Comparison of ENCODE assay signal across 8 mouse cellular contexts in the genomic region with DNA sequence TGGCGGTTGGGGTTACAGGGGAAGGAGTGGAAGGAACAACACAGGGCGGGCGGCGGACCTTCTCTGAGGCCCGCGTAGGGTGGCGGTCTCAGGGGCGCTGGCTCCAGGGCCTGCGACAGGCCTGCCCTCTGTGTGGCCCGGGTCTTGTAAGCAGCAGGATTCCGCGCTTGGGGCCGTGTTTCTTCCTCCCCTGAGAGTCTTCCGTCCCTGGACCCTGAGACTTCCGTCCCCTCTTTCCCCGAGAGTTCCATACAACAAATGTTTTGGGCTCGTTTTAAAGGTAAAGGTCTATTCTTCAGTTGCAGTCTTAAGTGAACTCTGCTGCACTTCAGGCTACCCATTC. TPM values are rescaled to one million over a fixed set of nuclear protein-coding genes. Genes with fewer than 3 reads are reported as not detected.
DNase-seq lines count a peak whose midpoint lies in the region; ATAC-seq and TF ChIP-seq lines count a peak whose summit lies in the region.

No protein-coding gene starts in this region.

- H3K4me3 ChIP-seq in lung, embryonic 15.5 days = peak overlapping the region; percentile 79
- peak overlapping the region; percentile 65 for H3K4me3 ChIP-seq in embryonic fibroblast, embryonic 13.5 days (ENCODE audit: insufficient read depth, low read length)
- H3K4me3 ChIP-seq in limb, embryonic 11.5 days (ENCODE audit: low read depth, low read length) = peak overlapping the region; percentile 83
- peak overlapping the region; percentile 90 for H3K4me3 ChIP-seq in neural tube, embryonic 15.5 days (replicated peaks)

- peak overlapping the region; percentile 85 for H3K9ac ChIP-seq in lung, embryonic 15.5 days
- H3K9ac ChIP-seq in limb, embryonic 11.5 days (ENCODE audit: low read length) = peak overlapping the region; percentile 94
- H3K9ac ChIP-seq in neural tube, embryonic 15.5 days (replicated peaks) = peak overlapping the region; percentile 94

- H3K4me1 ChIP-seq in lung, embryonic 15.5 days = peaks cover 14% of the 10 kb centered on the region
- peaks cover 4% of the 10 kb centered on the region for H3K4me1 ChIP-seq in embryonic fibroblast, embryonic 13.5 days (ENCODE audit: control insufficient read depth, insufficient read depth, low read length)
- H3K4me1 ChIP-seq in limb, embryonic 11.5 days (ENCODE audit: control insufficient read depth, insufficient read depth, low read length) = peaks cover 5% of the 10 kb centered on the region; the same call in 1 of the 2 replicates
- peaks cover 21% of the 10 kb centered on the region for H3K4me1 ChIP-seq in neural tube, embryonic 15.5 days

- H3K36me3 ChIP-seq in lung, embryonic 15.5 days = peaks cover 25% of the 10 kb centered on the region
- H3K36me3 ChIP-seq in limb, embryonic 11.5 days (ENCODE audit: control insufficient read depth, insufficient read depth, low read length) = peaks cover 15% of the 10 kb centered on the region; the same call in 1 of the 2 replicates
- H3K36me3 ChIP-seq in neural tube, embryonic 15.5 days = peaks cover 21% of the 10 kb centered on the region

- WGBS in lung, embryonic 15.5 days = 0% methylated on average over 17 of the region's 17 CpGs
- WGBS in limb, embryonic 11.5 days = 3% methylated on average over 17 of the region's 17 CpGs
- 0% methylated on average over 15 of the region's 17 CpGs for WGBS in neural tube, embryonic 15.5 days

- H3K9me3 ChIP-seq in lung, embryonic 15.5 days = no peaks in the 10 kb centered on the region
- H3K9me3 ChIP-seq in limb, embryonic 11.5 days (ENCODE audit: control insufficient read depth, low read length) = no peaks in the 10 kb centered on the region
- no peaks in the 10 kb centered on the region for H3K9me3 ChIP-seq in neural tube, embryonic 15.5 days (replicated peaks)

- no peak for TF ChIP-seq CTCF in embryonic fibroblast, embryonic 13.5 days (IDR thresholded peaks at IDR 0.05; ENCODE audit: borderline replicate concordance, insufficient read depth, low read length)

- H3K27me3 ChIP-seq in lung, embryonic 15.5 days = no peaks in the 10 kb centered on the region
- no peaks in the 10 kb centered on the region for H3K27me3 ChIP-seq in limb, embryonic 11.5 days (ENCODE audit: control insufficient read depth, insufficient read depth, low read length)
- no peaks in the 10 kb centered on the region for H3K27me3 ChIP-seq in neural tube, embryonic 15.5 days (replicated peaks)

- ATAC-seq in lung, embryonic 15.5 days (ENCODE audit: borderline replicate concordance, extremely low read depth, low FRiP score, low TSS enrichment) = peak; percentile 83
- peak; percentile 79 for ATAC-seq in limb, embryonic 11.5 days (ENCODE audit: insufficient number of reproducible peaks, low FRiP score, low TSS enrichment, low read depth)
- ATAC-seq in neural tube, embryonic 15.5 days (ENCODE audit: low FRiP score) = peak; percentile 77; the same call in 1 of the 2 replicates

- DNase-seq in lung, postnatal 4 days = no peak
- no peak for DNase-seq in limb, embryonic 11.5 days (ENCODE audit: low spot score)
- no peak for DNase-seq in cerebellum, postnatal 4 days (ENCODE audit: low spot score in 2 of 2)
- DNase-seq in gastrocnemius, postnatal 4 days (ENCODE audit: low spot score in 2 of 2) = no peak
- DNase-seq in cerebellum, adult 11 months = no peak

- H3K27ac ChIP-seq in lung, embryonic 15.5 days = peak overlapping the region; percentile 91
- peak overlapping the region; percentile 60 for H3K27ac ChIP-seq in embryonic fibroblast, embryonic 13.5 days (ENCODE audit: insufficient read depth, low read length)
- peak overlapping the region; percentile 76 for H3K27ac ChIP-seq in limb, embryonic 11.5 days (replicated peaks; ENCODE audit: low read depth, low read length)
- H3K27ac ChIP-seq in neural tube, embryonic 15.5 days (replicated peaks) = peak overlapping the region; percentile 93

- peak overlapping the region; percentile 61 for H3K4me2 ChIP-seq in lung, embryonic 15.5 days
- peak overlapping the region; percentile 69 for H3K4me2 ChIP-seq in limb, embryonic 11.5 days (ENCODE audit: low read depth, severe bottlenecking)
- peak overlapping the region; percentile 85 for H3K4me2 ChIP-seq in neural tube, embryonic 15.5 days

- TF ChIP-seq POLR2A in embryonic fibroblast, embryonic 13.5 days (IDR thresholded peaks at IDR 0.05; ENCODE audit: low read depth, low read length) = no peak

RNA-seq across cellular contexts. Expression of a gene that starts 0.2 kb away (rescaled TPM):
- 53.8 and 57.0 TPM in 2 replicates for polyA plus RNA-seq in lung, embryonic 15.5 days (2015; fragmentation: Nextera tagmentation; extraction: Ambion mirVana)
- 32.9 and 35.0 TPM in 2 replicates for polyA plus RNA-seq in embryonic fibroblast, embryonic 13.5 days (2011; ENCODE audit: insufficient read length, low read depth, missing spikeins)
- polyA plus RNA-seq in limb, embryonic 11.5 days (2014; fragmentation: Nextera tagmentation; extraction: Ambion mirVana) = 77.0 and 80.7 TPM in 2 replicates
- 32.2 and 38.6 TPM in 2 replicates for polyA plus RNA-seq in neural tube, embryonic 15.5 days (2015; fragmentation: Nextera tagmentation; extraction: Ambion mirVana)
- total RNA-seq in gastrocnemius, postnatal 4 days (2021) = 10 to 100 TPM; 23.9 to 26.5 TPM

RNA-seq across cellular contexts. Expression of a gene that starts 9.5 kb away (rescaled TPM):
- 0.06 and 0.07 TPM in 2 replicates for polyA plus RNA-seq in lung, embryonic 15.5 days (2015; fragmentation: Nextera tagmentation; extraction: Ambion mirVana)
- not detected in 2 replicates for polyA plus RNA-seq in embryonic fibroblast, embryonic 13.5 days (2011; ENCODE audit: insufficient read length, low read depth, missing spikeins)
- 0.07 TPM in 2 replicates for polyA plus RNA-seq in limb, embryonic 11.5 days (2014; fragmentation: Nextera tagmentation; extraction: Ambion mirVana)
- 0.05 and 0.06 TPM in 2 replicates for polyA plus RNA-seq in neural tube, embryonic 15.5 days (2015; fragmentation: Nextera tagmentation; extraction: Ambion mirVana)
- under 1 TPM; 0.10 to 0.13 TPM for total RNA-seq in gastrocnemius, postnatal 4 days (2021)
